Mouse (Mus musculus): ENCODE data around the gene Gle1.

Gle1 gene

GRCm38 (mm10) chr2:29964354-29965249, 29.4 kb downstream of the Gle1 start:
- DNase-seq (ENCODE audit: low spot score in 2 of 2): no peak

- peak; percentile 90 to 95 for DNase-seq (ENCODE audit: low spot score in 2 of 2)
These were observed 30.1 kb downstream of the Gle1 start, which contains the start of gene Sptan1 for GRCm38 (mm10) chr2:29965250-29965843. Gene Sptan1 (plus strand): TSS chr2:29965560.

GRCm38 (mm10) chr2:29965906-29966305, 30.7 kb downstream of the Gle1 start:
- peak; percentile 32 to 39 for DNase-seq (ENCODE audit: low spot score in 2 of 2)

GRCm38 (mm10) chr2:29966826-29967225, 31.6 kb downstream of the Gle1 start:
- no peak for DNase-seq (ENCODE audit: low spot score in 2 of 2)

- DNase-seq (ENCODE audit: low spot score in 2 of 2): no peak
These were observed 32.5 kb downstream of the Gle1 start for GRCm38 (mm10) chr2:29967768-29968167.

- DNase-seq (ENCODE audit: low spot score in 2 of 2): no peak
These were observed 33.4 kb downstream of the Gle1 start for GRCm38 (mm10) chr2:29968638-29969037.

GRCm38 (mm10) chr2:29971838-29972635, 36.8 kb downstream of the Gle1 start:
- DNase-seq (ENCODE audit: low spot score in 2 of 2): no peak

- DNase-seq (ENCODE audit: low spot score in 2 of 2): no peak
These were observed 38.3 kb downstream of the Gle1 start for GRCm38 (mm10) chr2:29973525-29973924.

- DNase-seq (ENCODE audit: low spot score in 2 of 2): no peak
These were observed 42.1 kb downstream of the Gle1 start for GRCm38 (mm10) chr2:29977307-29977706.

GRCm38 (mm10) chr2:29980661-29981060, 45.4 kb downstream of the Gle1 start:
- no peak for DNase-seq (ENCODE audit: low spot score in 2 of 2)

GRCm38 (mm10) chr2:29991962-29992361, 56.7 kb downstream of the Gle1 start:
- DNase-seq (ENCODE audit: low spot score in 2 of 2): no peak

- no peak for DNase-seq (ENCODE audit: low spot score in 2 of 2)
These were observed 73.9 kb downstream of the Gle1 start for GRCm38 (mm10) chr2:30009101-30009500.

Data from frontal cortex, postnatal 25 days (tissue).